13 mouse cellular contexts compared by ENCODE assay signal in the genomic region with DNA sequence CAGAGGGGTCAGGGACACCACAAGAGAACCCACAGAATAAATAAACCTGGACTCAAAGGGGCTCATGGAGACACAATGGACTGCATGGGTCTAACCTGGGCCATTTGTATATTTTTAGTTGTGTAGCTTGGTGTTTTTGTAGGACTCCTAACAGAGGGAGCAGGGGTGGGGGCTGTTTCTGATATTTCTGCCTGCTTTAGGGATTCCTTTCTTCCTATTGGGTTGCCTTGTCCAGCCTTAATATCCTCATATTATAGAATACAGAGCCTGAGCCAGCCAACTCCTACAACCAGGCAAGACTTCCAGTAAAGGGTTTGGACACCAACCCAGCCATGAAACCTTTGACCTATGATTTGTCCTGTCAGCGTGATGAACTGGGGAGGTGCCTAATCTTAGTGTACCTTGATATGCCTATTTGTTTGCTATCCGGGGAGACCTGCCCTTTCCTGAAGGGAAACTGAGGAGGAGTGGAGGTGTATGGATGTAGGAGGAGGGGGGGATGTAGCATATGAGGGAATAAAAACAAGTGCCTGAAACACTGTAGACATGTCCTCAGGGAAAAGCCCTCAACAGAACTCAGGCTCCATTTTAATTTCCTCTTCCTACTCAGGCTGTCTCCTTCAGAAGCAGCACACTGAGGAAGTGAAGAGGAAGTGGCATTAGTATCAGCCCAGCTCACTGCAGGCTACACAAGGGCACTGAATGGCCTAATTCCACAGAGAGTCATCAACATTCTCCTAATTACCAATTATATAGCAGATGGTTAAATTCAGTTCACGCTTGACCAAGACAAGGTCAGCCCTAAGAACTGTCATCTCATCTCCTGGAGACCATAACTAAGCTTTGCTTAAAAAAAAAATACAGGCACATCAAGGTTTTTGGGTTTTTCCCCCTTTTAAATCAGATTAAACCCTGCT.
DNase-seq lines count a peak whose midpoint lies in the region; ATAC-seq and TF ChIP-seq lines count a peak whose summit lies in the region.
"Had no signal": no experiment of that assay in that cellular context is flagged by ENCODE, and none has a peak within 500 bp of the region (broad histone marks: within the 10 kb centered on the region; RNA-seq: fewer than 3 reads in every experiment).

No protein-coding gene starts in this region.

- no peak for TF ChIP-seq POLR2A in kidney, adult 2 months (IDR thresholded peaks at IDR 0.05; ENCODE audit: low read depth, low read length)

- no peaks in the 10 kb centered on the region; the same call in 1 of the 2 replicates for H3K36me3 ChIP-seq in kidney, adult 2 months (ENCODE audit: control insufficient read depth, insufficient read depth, low read length)
- no peaks in the 10 kb centered on the region for H3K36me3 ChIP-seq in forebrain, embryonic 16.5 days (ENCODE audit: control insufficient read depth, insufficient read depth)
- H3K36me3 ChIP-seq: hindbrain, embryonic 15.5 days; lung, embryonic 15.5 days; midbrain, embryonic 15.5 days had no signal

- no peak overlapping the region for H3K4me2 ChIP-seq in forebrain, embryonic 16.5 days (ENCODE audit: low read length)
- H3K4me2 ChIP-seq: hindbrain, embryonic 15.5 days; liver, embryonic 11.5 days; lung, embryonic 15.5 days; midbrain, embryonic 15.5 days had no signal

- TF ChIP-seq CTCF in kidney, adult 2 months (conservative IDR thresholded peaks at IDR 0.05; ENCODE audit: insufficient read depth, insufficient read length, low read depth, low read length), result no peak

- H3K4me3 ChIP-seq in kidney, adult 2 months (ENCODE audit: insufficient read depth, low read depth, low read length), result no peak overlapping the region
- no peak overlapping the region for H3K4me3 ChIP-seq in forebrain, embryonic 16.5 days (replicated peaks; ENCODE audit: low read length)
- H3K4me3 ChIP-seq: hindbrain, embryonic 15.5 days; lung, embryonic 15.5 days; midbrain, embryonic 15.5 days had no signal

- WGBS in kidney, adult 2 months, result 49% methylated on average over 3 of the region's 3 CpGs
- WGBS in forebrain, embryonic 16.5 days, result 81% methylated on average over 3 of the region's 3 CpGs

- no peak overlapping the region for H3K27ac ChIP-seq in kidney, adult 2 months (ENCODE audit: insufficient read depth, low read depth, low read length)
- H3K27ac ChIP-seq in forebrain, embryonic 16.5 days (ENCODE audit: low read length), result no peak overlapping the region
- H3K27ac ChIP-seq: hindbrain, embryonic 15.5 days; lung, embryonic 15.5 days; midbrain, embryonic 15.5 days had no signal

- no peaks in the 10 kb centered on the region for H3K4me1 ChIP-seq in kidney, adult 2 months (ENCODE audit: control insufficient read depth, insufficient read depth, low read length)
- H3K4me1 ChIP-seq in forebrain, embryonic 16.5 days (replicated peaks; ENCODE audit: control insufficient read depth, insufficient read depth, low read length), result peaks cover 7% of the 10 kb centered on the region
- H3K4me1 ChIP-seq: hindbrain, embryonic 15.5 days; midbrain, embryonic 15.5 days had no signal

- no peaks in the 10 kb centered on the region for H3K27me3 ChIP-seq in kidney, adult 2 months (replicated peaks; ENCODE audit: control insufficient read depth, insufficient read depth, low read length)
- no peaks in the 10 kb centered on the region for H3K27me3 ChIP-seq in forebrain, embryonic 16.5 days (replicated peaks; ENCODE audit: control insufficient read depth, insufficient read depth, low read length)
- H3K27me3 ChIP-seq: hindbrain, embryonic 15.5 days; lung, embryonic 15.5 days; midbrain, embryonic 15.5 days had no signal

- ATAC-seq in forebrain, embryonic 16.5 days, result no peak
- ATAC-seq: CD4-positive, CD25-positive, alpha-beta regulatory T cell, adult 4 months; midbrain, embryonic 15.5 days had no signal

- DNase-seq in kidney, adult 2 months, result peak; percentile 19
- no peak for DNase-seq in kidney, postnatal 10 days
- DNase-seq in brain, adult 2 months (ENCODE audit: low read depth, low spot score), result peak; percentile 78
- DNase-seq in cerebellum, adult 8-10 months, result peak; percentile 24
- peak; percentile 84 for DNase-seq in retina, postnatal 1 day
- no peak for DNase-seq in heart, adult 18-20 months
- DNase-seq: right cerebral cortex, postnatal 4 days had no signal

- H3K9me3 ChIP-seq in forebrain, embryonic 16.5 days (ENCODE audit: control insufficient read depth, low read length), result no peaks in the 10 kb centered on the region
- H3K9me3 ChIP-seq: hindbrain, embryonic 15.5 days; lung, embryonic 15.5 days; midbrain, embryonic 15.5 days had no signal

- no peak overlapping the region for H3K9ac ChIP-seq in forebrain, embryonic 16.5 days (replicated peaks; ENCODE audit: low read depth, low read length)
- H3K9ac ChIP-seq: hindbrain, embryonic 15.5 days; lung, embryonic 15.5 days; midbrain, embryonic 15.5 days had no signal

Comparison
In these comparisons a context has a peak if more than half of its experiments do, and no peak if none do; other contexts are left out.
1. DNase-seq: peak in kidney, adult 2 months (single experiment), brain, adult 2 months (single experiment), cerebellum, adult 8-10 months (single experiment) and retina, postnatal 1 day (single experiment); none in kidney, postnatal 10 days (single experiment) and heart, adult 18-20 months (0 of 2).